Mouse (Mus musculus) limb, embryonic 14.5 days (tissue): ENCODE results near the gene Gm45713. TPM values are rescaled to one million over a fixed set of nuclear protein-coding genes. Genes with fewer than 3 reads are reported as not detected.
"Not testable (repeated sequence)": the region's sequence is repeated elsewhere in the genome, so short reads cannot be mapped to it uniquely, and the experiment has no call there.

Experiments
- ATAC-seq: fragments of 200-750 bp; cut with Nextera tagmentation; 2 replicates; pipeline ENCODE4 v1.8.0; 2017; ENCODE audit warnings: low read depth, moderate number of reproducible peaks, moderate TSS enrichment; ENCODE audit not compliant: low FRiP score
- DNase-seq: peaks from one replicate; pipeline ENCODE4 v3.0.0-alpha.2; 2015; ENCODE audit warnings: low spot score
- H3K27ac ChIP-seq: fragments of 300-500 bp; sonication (generic); replicated peaks from 2 replicates; pipeline ENCODE4 v1.5.1; 2014; ENCODE audit warnings: low read depth, mild to moderate bottlenecking, low read length, moderate library complexity, mixed read lengths
- H3K27me3 ChIP-seq: fragments of 300-500 bp; sonication (generic); 2 replicates; pipeline ENCODE4 v1.6.1; 2014; ENCODE audit warnings: low read length, mixed read lengths; ENCODE audit not compliant: control insufficient read depth, insufficient read depth
- H3K36me3 ChIP-seq: fragments of 300-500 bp; sonication (generic); 2 replicates; pipeline ENCODE4 v1.6.1; 2014; ENCODE audit warnings: mild to moderate bottlenecking, low read length, moderate library complexity, mixed read lengths; ENCODE audit not compliant: control insufficient read depth, insufficient read depth
- H3K4me1 ChIP-seq: fragments of 300-500 bp; sonication (generic); 2 replicates; pipeline ENCODE4 v1.6.1; 2014; ENCODE audit warnings: antibody characterized with exemption, low read length, mixed read lengths; ENCODE audit not compliant: control insufficient read depth, insufficient read depth
- H3K4me2 ChIP-seq: fragments of 300-500 bp; sonication (generic); replicated peaks from 2 replicates; pipeline ENCODE4 v1.6.1; 2014; ENCODE audit warnings: low read depth, mild to moderate bottlenecking, low read length, moderate library complexity; ENCODE audit not compliant: severe bottlenecking
- H3K4me3 ChIP-seq: fragments of 300-500 bp; sonication (generic); replicated peaks from 2 replicates; pipeline ENCODE4 v1.5.1; 2014; ENCODE audit warnings: low read length
- H3K9ac ChIP-seq: fragments of 300-500 bp; sonication (generic); 2 replicates; pipeline ENCODE4 v1.6.1; 2014; ENCODE audit warnings: mild to moderate bottlenecking, low read depth, low read length, moderate library complexity; ENCODE audit not compliant: severe bottlenecking
- H3K9me3 ChIP-seq: fragments of 300-500 bp; sonication (generic); 2 replicates; pipeline ENCODE4 v1.6.1; 2016; ENCODE audit warnings: low read length; ENCODE audit not compliant: control insufficient read depth
- POLR2A ChIP-seq: fragments of 200-500 bp; IDR thresholded peaks from 2 replicates; pipeline ENCODE4 v1.8.0; 2012; ENCODE audit warnings: inconsistent platforms, mild to moderate bottlenecking, moderate library complexity, borderline replicate concordance; ENCODE audit not compliant: insufficient read depth, insufficient read length; ENCODE audit errors: extremely low read depth
- WGBS: fragments of 180-500 bp; shearing (Covaris S2); extraction: QIAGEN DNeasy Blood & Tissue Kit; methylation state at CpG from one replicate; pipeline ENCODE4 v1.1.7; 2014; 5-methylcytosine and 5-hydroxymethylcytosine counted together
- polyA plus RNA-seq, 2 experiments: library from polyadenylated mRNA; depleted of rRNA in 1 of 2; stranded (reverse) in 1 of 2; unstranded in 1 of 2; fragments of >200 nt; fragmentation: Nextera tagmentation in 1 of 2; extraction: Ambion mirVana in 1 of 2; gene quantifications; 2 replicates each; pipeline versions ENCODE4 v1.2.1 to v1.2.3; 2012 to 2014

Gene Gm45713
- polyA plus RNA-seq, 2 experiments: 0.31 to 1.4 TPM

DNA sequence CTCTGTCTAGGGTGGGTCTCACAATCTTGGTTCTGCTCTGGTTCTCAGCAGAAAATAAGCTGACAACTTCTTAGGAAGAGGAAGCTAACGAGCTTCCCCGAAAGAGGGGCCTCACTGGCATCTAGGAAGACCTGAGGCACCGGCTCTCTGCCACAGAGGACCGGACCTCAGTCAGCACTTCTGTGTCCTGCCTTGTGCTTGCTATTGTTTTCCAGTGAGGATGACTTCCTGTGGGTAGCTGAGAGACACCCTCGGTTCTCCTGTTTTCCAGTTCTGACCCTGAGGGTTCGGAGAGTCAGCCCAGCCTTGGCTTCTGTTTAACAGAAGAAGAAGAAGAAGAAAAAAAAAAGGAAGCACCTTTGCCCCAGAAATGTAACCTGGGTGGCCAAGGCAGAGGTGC is 38.6 kb downstream of the Gm45713 start:
- DNase-seq (no peak), ATAC-seq (no peak)
- H3K27me3 ChIP-seq: no peaks in the 10 kb centered on the region
- H3K9me3 ChIP-seq: no peaks in the 10 kb centered on the region
- H3K4me1 ChIP-seq: peaks cover 14% of the 10 kb centered on the region
- peaks cover 6% of the 10 kb centered on the region; the same call in 1 of the 2 replicates for H3K36me3 ChIP-seq
- TF ChIP-seq POLR2A: no peak
- H3K9ac ChIP-seq: no peak overlapping the region
- no peak overlapping the region for H3K27ac ChIP-seq
- H3K4me3 ChIP-seq: no peak overlapping the region
- H3K4me2 ChIP-seq: no peak overlapping the region
- WGBS: 63% methylated on average over 6 of the region's 6 CpGs

DNA sequence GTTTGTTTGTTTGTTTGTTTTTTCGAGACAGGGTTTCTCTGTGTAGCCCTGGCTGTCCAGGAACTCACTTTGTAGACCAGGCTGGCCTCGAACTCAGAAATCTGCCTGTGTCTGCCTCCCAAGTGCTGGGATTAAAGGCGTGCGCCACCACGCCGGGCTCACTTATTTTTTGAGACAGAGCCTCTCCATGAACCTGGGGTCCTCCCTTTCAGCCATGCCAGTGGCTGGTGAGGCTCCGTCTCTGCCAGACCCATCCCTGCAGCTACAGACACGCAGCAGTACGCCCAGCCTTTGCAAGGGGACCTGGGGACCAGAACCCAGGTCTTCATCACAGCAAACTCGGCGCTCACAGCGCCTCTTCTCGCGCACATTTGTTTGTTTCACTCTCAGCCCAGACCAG is 40.1 kb downstream of the Gm45713 start:
- not testable (repeated sequence) for DNase-seq, H3K27ac ChIP-seq, H3K4me2 ChIP-seq, H3K9me3 ChIP-seq, H3K9ac ChIP-seq, H3K27me3 ChIP-seq, H3K36me3 ChIP-seq, ATAC-seq, H3K4me3 ChIP-seq
- peaks cover 13% of the 10 kb centered on the region for H3K4me1 ChIP-seq
- 95% methylated on average over 14 of the region's 14 CpGs for WGBS

DNA sequence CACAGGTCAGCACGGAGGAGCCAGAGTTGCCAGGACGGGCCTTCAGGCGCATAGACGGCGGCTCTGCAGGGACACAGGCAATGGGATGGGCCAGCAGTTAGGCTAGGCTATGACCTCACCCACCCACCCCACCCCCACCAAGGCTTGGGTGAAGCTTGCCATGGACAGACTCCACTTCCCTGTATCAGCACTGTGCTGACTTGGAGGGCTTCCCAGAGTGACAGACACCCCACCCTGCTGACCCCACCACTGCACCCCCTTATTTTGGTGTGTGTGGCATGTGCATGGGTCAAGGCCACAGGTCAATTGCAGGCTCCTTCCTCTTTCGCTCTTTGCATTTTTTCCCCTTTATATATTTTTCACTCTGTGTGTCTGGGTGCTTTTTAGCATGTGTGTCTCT is 40.7 kb downstream of the Gm45713 start:
- H3K9me3 ChIP-seq: no peaks in the 10 kb centered on the region

DNA sequence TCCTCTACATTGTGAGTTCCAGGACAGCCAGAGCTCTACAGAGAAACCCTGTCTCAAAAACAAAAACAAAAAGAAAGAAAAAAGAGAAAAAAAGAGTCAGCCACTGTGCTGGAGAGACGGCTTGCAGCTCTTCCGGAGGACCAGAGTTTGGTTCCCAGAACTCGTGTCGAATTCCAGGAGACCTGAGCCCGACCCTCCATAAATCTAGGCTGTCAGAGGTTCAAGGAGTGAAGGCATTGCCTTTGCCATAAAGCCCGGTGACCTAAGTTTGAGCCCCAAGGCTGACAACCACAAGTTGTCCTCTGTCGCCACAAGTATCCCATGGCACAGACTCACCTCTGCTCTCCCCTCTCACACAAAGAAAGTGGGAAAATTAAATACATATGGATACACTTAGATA is 41.9 kb downstream of the Gm45713 start:
- ATAC-seq: no peak
- WGBS: 6% methylated on average over 7 of the region's 7 CpGs

More for the DNA sequence above, 40.7 kb downstream of the Gm45713 start:
- ATAC-seq (no peak), DNase-seq (no peak)
- no peak overlapping the region for H3K4me3 ChIP-seq
- no peaks in the 10 kb centered on the region for H3K27me3 ChIP-seq
- H3K27ac ChIP-seq: no peak overlapping the region
- TF ChIP-seq POLR2A: no peak
- no peak overlapping the region for H3K4me2 ChIP-seq
- H3K36me3 ChIP-seq: peaks cover 7% of the 10 kb centered on the region; the same call in 1 of the 2 replicates
- no peak overlapping the region for H3K9ac ChIP-seq
- 77% methylated on average over 6 of the region's 6 CpGs for WGBS
- H3K4me1 ChIP-seq: peaks cover 18% of the 10 kb centered on the region

DNA sequence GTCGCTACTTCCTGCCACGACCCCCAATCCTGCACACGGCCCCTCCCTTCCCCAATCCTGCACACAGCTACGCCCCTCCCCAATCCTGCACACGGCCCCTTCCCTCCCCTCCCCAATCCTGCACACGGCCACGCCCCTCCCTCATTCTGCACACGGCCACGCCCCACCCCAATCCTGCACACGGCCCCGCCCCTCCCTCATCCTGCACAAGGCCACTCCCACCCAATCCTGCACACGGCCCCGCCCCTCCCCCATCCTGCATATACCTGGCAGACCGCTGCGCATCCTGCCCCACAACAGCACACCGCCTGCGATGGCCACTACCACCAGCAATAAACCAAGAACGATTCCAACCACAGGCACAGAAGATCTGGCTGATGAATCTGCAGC is 42.5 kb downstream of the Gm45713 start:
- H3K4me3 ChIP-seq: no peak overlapping the region
- H3K9ac ChIP-seq: no peak overlapping the region
- H3K4me2 ChIP-seq: no peak overlapping the region
- TF ChIP-seq POLR2A: no peak
- DNase-seq (no peak), ATAC-seq (no peak)
- H3K27me3 ChIP-seq: no peaks in the 10 kb centered on the region
- peaks cover 18% of the 10 kb centered on the region for H3K36me3 ChIP-seq
- 28% methylated on average over 18 of the region's 18 CpGs for WGBS
- peaks cover 19% of the 10 kb centered on the region for H3K4me1 ChIP-seq
- H3K27ac ChIP-seq: peak overlapping the region; percentile 82
- no peaks in the 10 kb centered on the region for H3K9me3 ChIP-seq

More for the DNA sequence above, 41.9 kb downstream of the Gm45713 start:
- Histone ChIP-seq H3K4me3 (no peak overlapping the region), H3K9ac (no peak overlapping the region), H3K4me2 (peak overlapping the region; percentile 18; the same call in 1 of the 2 replicates), H3K9me3 (no peaks in the 10 kb centered on the region), H3K4me1 (peaks cover 19% of the 10 kb centered on the region), H3K27me3 (no peaks in the 10 kb centered on the region), H3K36me3 (peaks cover 14% of the 10 kb centered on the region; the same call in 1 of the 2 replicates), H3K27ac (peak overlapping the region; percentile 82)
- no peak for TF ChIP-seq POLR2A
- no peak for DNase-seq
